Mouse (Mus musculus) brain, adult 2 months (tissue): ENCODE measurements around the gene Col5a1.

Source experiments
- DNase-seq: peaks from one replicate; pipeline ENCODE4 v3.0.0; 2011; ENCODE audit warnings: low read depth, low spot score

Gene Col5a1

GRCm38 (mm10) chr2:27918106-27918505 lies 31.9 kb downstream of the Col5a1 start:
- DNase-seq, result peak; percentile 92

DNA sequence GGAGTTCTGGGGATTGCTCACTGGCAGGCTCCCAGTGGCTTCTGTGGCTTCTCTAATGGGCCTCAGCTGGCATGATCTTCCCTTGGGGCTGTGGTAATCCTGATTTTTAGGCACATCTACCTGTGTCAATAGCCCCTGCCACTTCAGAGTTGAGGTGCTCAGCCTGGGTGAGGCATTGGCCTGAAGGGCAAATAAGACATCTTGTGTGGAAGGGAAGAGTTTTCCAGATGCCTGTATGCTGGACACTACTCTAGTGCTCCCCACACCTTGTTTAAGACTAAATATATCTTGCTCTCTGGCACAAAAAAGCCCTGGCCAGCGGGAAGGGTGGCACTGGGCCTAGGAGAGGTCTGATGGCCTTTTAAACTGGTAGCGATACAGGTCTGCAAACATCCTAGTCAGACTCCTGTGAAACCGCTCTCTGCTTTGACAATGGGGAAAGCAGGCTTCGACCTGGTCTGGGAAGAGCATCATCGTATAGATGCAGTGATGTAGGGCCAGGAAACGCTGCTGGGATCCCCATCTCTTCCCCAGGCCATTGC lies 33.2 kb downstream of the Col5a1 start:
- no peak for DNase-seq

DNA sequence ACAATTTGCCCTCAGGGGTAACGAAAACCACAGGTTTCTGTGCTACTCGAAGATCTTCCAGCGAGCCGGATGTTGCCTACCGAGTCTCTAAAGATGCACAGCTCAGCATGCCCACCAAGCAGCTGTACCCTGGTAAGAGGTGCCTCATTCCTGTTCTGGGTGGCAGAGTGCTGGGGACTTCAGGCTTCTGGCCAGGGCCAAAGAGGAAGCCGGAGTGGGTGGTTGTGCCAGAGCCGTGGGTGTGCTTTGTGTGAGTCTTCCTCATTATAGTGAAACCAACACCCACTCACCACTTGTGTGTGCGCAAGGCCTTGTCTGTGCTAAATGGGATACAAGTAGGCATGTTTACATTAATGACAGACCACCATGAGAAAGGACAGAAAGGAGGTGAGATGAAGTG lies 35.8 kb downstream of the Col5a1 start:
- DNase-seq, result peak; percentile 59

GRCm38 (mm10) chr2:27923718-27924117 lies 37.5 kb downstream of the Col5a1 start:
- no peak for DNase-seq

DNA sequence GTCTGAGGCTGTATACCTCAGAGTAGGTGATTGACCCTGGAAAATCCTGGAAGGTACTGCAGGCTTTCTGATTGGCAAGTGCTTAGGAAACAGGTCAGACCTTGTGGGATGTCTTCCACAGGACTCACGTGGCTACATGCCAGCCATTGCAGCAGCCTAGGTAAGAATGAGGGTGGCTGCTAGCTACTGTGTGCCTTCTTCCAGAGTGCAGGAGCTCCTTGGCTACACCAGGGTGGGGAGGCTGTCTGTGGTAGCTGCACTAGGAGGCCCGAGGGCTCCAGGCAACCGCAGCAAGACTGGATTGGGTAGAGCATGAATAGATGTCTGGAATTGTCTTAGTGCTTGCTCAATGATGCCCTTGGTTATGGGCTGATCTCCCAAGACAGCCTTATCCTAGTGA lies 38.2 kb downstream of the Col5a1 start:
- DNase-seq, result no peak

DNA sequence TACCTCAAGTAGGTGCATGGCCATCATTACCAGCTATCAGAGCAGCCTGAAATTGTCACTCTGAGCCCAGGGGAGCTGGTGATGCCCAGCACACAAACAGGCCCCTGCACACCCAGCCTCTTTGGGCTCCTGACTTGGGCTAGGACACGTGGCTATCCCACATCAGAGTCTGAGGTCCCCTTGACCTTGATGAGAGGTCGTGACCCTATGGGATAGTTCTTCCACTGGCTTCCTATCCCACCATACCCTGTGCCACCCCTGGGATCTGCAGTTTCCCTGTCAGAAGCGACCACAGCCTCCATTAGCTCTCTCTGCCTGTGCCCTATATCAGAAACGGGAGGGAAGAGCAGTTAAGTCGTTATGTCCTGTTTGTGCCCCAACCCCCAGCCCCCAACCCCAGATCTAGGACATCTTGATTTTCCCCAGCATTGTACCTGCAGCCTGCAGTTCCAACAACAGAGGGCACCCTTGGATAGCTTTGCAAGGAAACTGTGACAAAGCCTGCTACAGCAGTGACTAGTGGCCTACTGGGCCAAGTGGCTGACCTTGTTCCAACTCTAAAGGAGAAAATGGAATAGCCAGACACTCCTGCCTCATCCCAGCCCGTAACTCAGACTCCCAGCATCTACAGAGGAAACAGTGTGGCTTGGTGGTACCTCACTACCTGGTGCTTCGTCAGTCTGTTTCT lies 40.4 kb downstream of the Col5a1 start:
- peak; percentile 87 for DNase-seq

DNA sequence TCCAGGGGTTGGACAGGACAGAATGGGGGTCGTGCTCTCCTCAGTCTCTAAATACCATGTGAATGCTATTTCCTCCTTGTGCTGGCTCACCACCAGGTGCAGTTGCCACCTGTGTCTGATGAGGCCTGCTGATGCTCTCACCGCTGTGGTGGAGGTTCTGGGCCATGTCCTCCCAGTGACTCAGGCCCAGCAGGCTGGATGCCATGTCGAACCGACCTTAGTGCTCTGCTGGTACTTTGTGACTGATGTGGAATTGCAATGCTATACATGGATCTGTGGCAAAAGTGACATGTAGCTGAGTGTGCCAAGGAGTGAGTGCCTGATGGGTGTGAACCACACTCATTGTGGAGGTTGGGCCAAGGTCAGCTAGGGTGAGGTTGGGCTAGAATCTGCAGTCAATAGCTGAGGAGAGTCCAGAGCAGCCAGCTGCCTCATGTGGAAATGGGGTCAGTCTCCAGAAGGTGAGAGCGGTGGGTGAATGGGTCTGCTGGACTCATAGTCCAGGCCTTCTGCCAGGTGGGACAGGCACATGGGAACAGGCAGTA lies 44.3 kb downstream of the Col5a1 start:
- DNase-seq, result peak; percentile 25

GRCm38 (mm10) chr2:27931130-27931529 lies 44.9 kb downstream of the Col5a1 start:
- DNase-seq, result no peak

- no peak for DNase-seq
These were observed 45.7 kb downstream of the Col5a1 start for GRCm38 (mm10) chr2:27931971-27932370.

GRCm38 (mm10) chr2:27934269-27934668 lies 48.0 kb downstream of the Col5a1 start:
- DNase-seq, result no peak

DNA sequence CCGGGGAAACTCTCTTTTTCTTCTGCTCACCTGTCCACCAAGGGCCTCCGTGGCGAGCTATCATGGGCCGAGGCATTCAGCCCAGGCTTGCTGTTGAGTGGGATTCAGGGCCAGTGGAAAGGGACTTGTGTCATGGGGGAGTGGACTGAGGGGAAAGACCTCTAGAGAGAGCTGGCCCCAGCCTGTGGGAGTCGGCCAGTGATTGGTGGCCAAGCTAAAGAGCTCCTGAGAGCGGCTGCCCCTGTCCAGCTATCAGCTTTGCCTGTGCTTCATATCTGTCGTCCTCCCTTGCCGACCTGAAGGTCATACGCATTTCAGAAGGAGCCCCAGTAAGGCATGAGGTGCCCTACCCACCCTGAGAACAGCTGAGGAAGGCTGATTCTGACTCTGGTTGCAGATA lies 48.6 kb downstream of the Col5a1 start:
- no peak for DNase-seq

- no peak for DNase-seq
These were observed 49.2 kb downstream of the Col5a1 start for GRCm38 (mm10) chr2:27935441-27935840.

GRCm38 (mm10) chr2:27936607-27937191 lies 50.5 kb downstream of the Col5a1 start:
- DNase-seq, result peak; percentile 94

DNA sequence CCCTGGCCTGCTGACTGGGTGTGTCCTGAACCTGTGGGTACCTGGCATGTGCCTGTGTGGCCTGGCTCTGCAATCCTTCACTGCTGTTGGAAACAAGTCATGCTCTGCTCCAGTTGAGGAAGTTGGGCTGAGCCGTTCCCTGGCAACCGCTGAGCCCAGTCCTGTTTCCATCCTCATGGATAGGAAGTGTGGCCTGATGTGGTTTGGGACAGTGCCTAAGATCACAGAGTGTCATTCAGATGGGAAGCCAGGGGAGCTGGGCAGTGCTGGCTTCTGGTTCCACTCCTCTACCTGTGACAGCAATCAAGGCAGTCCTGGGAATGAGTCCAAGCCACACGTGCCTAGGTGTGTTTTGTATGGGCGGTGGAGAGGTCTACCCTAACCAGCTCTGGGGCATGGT lies 53.2 kb downstream of the Col5a1 start:
- DNase-seq, result no peak

DNA sequence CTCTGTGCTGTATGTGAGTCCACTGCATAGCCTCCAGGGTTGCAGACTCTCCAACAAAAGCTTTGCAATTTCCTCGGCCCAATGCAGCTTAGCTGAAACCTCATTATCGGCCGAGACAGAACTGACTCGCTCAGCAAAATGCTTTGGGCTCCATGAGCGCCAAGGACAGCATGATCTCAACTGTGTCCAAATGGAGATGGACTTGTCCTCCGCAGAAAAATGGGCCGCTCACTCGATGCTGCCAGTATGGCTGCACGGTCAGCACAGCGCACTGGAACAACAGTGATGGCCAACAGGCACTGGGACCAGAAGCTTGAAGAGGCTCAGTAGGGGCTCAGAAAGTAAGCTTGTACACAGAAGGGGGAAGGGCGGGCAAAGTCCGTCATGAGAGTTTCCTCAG lies 53.9 kb downstream of the Col5a1 start:
- DNase-seq, result peak; percentile 68

- DNase-seq, result peak; percentile 57
These were observed 61.0 kb downstream of the Col5a1 start for GRCm38 (mm10) chr2:27947252-27947651.

GRCm38 (mm10) chr2:27947917-27948316 lies 61.7 kb downstream of the Col5a1 start:
- DNase-seq, result no peak

- DNase-seq, result no peak
These were observed 67.6 kb downstream of the Col5a1 start for GRCm38 (mm10) chr2:27953866-27954265.

DNA sequence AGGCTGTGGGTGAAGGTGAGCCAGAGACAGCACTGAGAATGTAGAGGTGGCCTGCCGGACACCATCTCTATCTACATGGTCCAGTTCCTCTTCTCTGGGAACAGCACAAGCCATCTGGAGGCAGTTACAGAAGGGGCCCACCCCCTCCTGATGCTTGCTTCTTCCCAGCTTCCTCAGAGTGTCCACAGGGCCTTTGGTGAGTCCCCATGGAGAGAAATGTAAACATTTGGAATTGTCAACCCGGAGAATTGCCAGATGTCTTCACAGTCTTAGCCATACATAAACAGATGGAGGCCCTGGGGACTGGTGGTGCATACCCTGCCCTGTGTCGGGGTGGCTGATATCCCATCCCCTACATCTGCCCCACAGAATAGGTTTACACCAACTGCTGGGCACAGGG lies 68.7 kb downstream of the Col5a1 start:
- DNase-seq, result no peak

GRCm38 (mm10) chr2:27956751-27957150 lies 70.5 kb downstream of the Col5a1 start:
- no peak for DNase-seq

DNA sequence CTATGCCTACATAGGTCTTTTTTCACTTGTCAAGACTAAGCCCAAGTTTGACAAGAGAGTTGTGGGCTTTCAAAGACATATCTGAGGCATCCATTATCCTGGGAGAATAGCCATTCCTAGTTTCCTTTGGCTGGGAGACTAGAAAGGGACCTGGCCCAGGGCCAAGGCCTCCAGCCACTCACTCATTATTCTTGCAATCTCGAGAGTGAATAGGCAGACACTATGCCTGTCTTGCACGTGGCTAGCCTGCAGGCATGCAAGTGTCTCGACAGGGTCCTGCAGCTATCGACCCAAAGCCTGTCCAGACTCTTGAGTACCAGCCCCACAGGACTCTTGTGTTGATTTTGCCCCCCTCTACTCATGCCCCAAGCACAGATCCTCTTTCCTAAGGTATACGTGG lies 71.0 kb downstream of the Col5a1 start:
- no peak for DNase-seq

DNA sequence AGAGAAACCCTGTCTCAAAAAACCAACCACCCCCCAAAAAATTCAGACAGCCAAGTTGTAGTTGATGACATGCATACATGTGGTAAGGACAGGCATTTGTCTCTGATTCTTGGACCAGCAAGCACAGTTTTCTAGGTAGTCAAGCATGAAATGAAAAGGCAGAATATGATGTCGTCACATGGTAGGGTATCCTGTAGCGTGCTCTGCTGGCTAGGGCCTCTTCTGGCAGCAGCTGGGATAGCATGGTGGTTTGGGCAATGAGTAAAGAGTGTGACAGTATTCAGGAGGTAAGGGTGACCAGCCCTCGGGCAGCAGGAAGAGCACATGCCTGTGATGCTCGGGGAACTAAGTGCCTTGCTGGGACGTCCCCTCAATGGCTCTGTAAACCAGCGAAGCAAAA lies 73.0 kb downstream of the Col5a1 start:
- DNase-seq, result no peak

DNA sequence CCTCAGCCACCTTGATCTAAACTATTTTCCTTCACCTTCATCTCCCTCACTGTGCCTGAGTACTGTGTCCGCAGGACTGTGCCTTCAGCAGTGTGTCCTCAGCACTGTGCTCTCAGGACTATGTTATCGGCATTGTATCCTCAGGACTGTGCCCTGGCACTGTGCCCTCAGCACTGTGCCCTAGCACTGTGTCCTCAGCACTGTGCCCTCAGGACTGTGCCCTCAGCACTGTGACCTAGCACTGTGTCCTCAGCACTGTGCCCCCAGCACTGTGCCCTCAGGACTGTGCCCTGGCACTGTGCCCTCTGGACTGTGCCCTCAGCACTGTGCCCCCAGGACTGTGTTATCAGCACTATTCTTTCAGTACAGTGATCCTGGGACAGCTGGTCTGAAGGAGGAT lies 75.0 kb downstream of the Col5a1 start:
- no peak for DNase-seq
